Mouse (Mus musculus): ENCODE results near the gene Btnl9. TPM values are rescaled to one million over a fixed set of nuclear protein-coding genes. Genes with fewer than 3 reads are reported as not detected.

Gene Btnl9
- polyA plus RNA-seq, 1 experiment = 0.53 TPM

GRCm38 (mm10) chr11:49207495-49207894, 20.5 kb upstream of the Btnl9 start:
- H3K27ac ChIP-seq (ENCODE audit: insufficient read depth, low read depth, low read length) = no peak overlapping the region
- H3K4me3 ChIP-seq (ENCODE audit: low read depth, low read length) = no peak overlapping the region
- H3K27me3 ChIP-seq (ENCODE audit: control insufficient read depth, insufficient read depth, low read length) = no peaks in the 10 kb centered on the region
- peaks cover 2% of the 10 kb centered on the region; the same call in 1 of the 2 replicates for H3K36me3 ChIP-seq (ENCODE audit: control insufficient read depth, insufficient read depth, low read length)
- 100% methylated on average over 1 of the region's 1 CpGs for WGBS
- no peak for TF ChIP-seq POLR2A (IDR thresholded peaks at IDR 0.05; ENCODE audit: low read depth, low read length)
- TF ChIP-seq CTCF (IDR thresholded peaks at IDR 0.05; ENCODE audit: extremely low read depth, insufficient read length, insufficient replicate concordance, low read depth, low read length) = no peak
- no peaks in the 10 kb centered on the region for H3K4me1 ChIP-seq (ENCODE audit: control insufficient read depth, insufficient read depth, insufficient read length, low read length)

GRCm38 (mm10) chr11:49205080-49205590, 18.2 kb upstream of the Btnl9 start:
- Histone ChIP-seq H3K27me3 (ENCODE audit: control insufficient read depth, insufficient read depth, low read length) (no peaks in the 10 kb centered on the region), H3K4me3 (ENCODE audit: low read depth, low read length) (no peak overlapping the region), H3K36me3 (ENCODE audit: control insufficient read depth, insufficient read depth, low read length) (peaks cover 2% of the 10 kb centered on the region; the same call in 1 of the 2 replicates), H3K4me1 (ENCODE audit: control insufficient read depth, insufficient read depth, insufficient read length, low read length) (no peaks in the 10 kb centered on the region; the same call in 1 of the 2 replicates), H3K27ac (ENCODE audit: insufficient read depth, low read depth, low read length) (no peak overlapping the region)
- no peak for TF ChIP-seq POLR2A (IDR thresholded peaks at IDR 0.05; ENCODE audit: low read depth, low read length)
- 79% methylated on average over 6 of the region's 6 CpGs for WGBS

GRCm38 (mm10) chr11:49203771-49204497, 17.0 kb upstream of the Btnl9 start:
- under 1% methylated on average over 24 of the region's 24 CpGs for WGBS
- H3K36me3 ChIP-seq (ENCODE audit: control insufficient read depth, insufficient read depth, low read length) = peaks cover 2% of the 10 kb centered on the region; the same call in 1 of the 2 replicates
- H3K4me1 ChIP-seq (ENCODE audit: control insufficient read depth, insufficient read depth, insufficient read length, low read length) = no peaks in the 10 kb centered on the region; the same call in 1 of the 2 replicates
- no peak for TF ChIP-seq POLR2A (IDR thresholded peaks at IDR 0.05; ENCODE audit: low read depth, low read length)
- no peak for TF ChIP-seq CTCF (IDR thresholded peaks at IDR 0.05; ENCODE audit: extremely low read depth, insufficient read length, insufficient replicate concordance, low read depth, low read length)
- peak overlapping the region; percentile 99 for H3K27ac ChIP-seq (ENCODE audit: insufficient read depth, low read depth, low read length)
- H3K27me3 ChIP-seq (ENCODE audit: control insufficient read depth, insufficient read depth, low read length) = no peaks in the 10 kb centered on the region
- H3K4me3 ChIP-seq (ENCODE audit: low read depth, low read length) = peak overlapping the region; percentile 79

- Histone ChIP-seq H3K36me3 (ENCODE audit: control insufficient read depth, insufficient read depth, low read length) (peaks cover 2% of the 10 kb centered on the region; the same call in 1 of the 2 replicates), H3K27me3 (ENCODE audit: control insufficient read depth, insufficient read depth, low read length) (no peaks in the 10 kb centered on the region), H3K27ac (ENCODE audit: insufficient read depth, low read depth, low read length) (peak within 1 kb of the TSS; percentile 99), H3K4me1 (ENCODE audit: control insufficient read depth, insufficient read depth, insufficient read length, low read length) (no peaks in the 10 kb centered on the region; the same call in 1 of the 2 replicates), H3K4me3 (ENCODE audit: low read depth, low read length) (peak within 1 kb of the TSS; percentile 79)
- peak; percentile 59 for TF ChIP-seq POLR2A (IDR thresholded peaks at IDR 0.05; ENCODE audit: low read depth, low read length)
- TF ChIP-seq CTCF (IDR thresholded peaks at IDR 0.05; ENCODE audit: extremely low read depth, insufficient read length, insufficient replicate concordance, low read depth, low read length) = no peak
- 1% methylated on average over 47 of the region's 47 CpGs for WGBS
Measured at GRCm38 (mm10) chr11:49203129-49203768, 16.3 kb upstream of the Btnl9 start, which contains the start of gene Zfp62. Zfp62 (plus strand) TSS chr11:49203292.

- WGBS = 3% methylated on average over 10 of the region's 10 CpGs
- H3K4me3 ChIP-seq (ENCODE audit: low read depth, low read length) = peak overlapping the region; percentile 79
- H3K4me1 ChIP-seq (ENCODE audit: control insufficient read depth, insufficient read depth, insufficient read length, low read length) = no peaks in the 10 kb centered on the region; the same call in 1 of the 2 replicates
- peak overlapping the region; percentile 99 for H3K27ac ChIP-seq (ENCODE audit: insufficient read depth, low read depth, low read length)
- H3K27me3 ChIP-seq (ENCODE audit: control insufficient read depth, insufficient read depth, low read length) = no peaks in the 10 kb centered on the region
- H3K36me3 ChIP-seq (ENCODE audit: control insufficient read depth, insufficient read depth, low read length) = 0 out of 2 replicates have a peak, but pooled peaks cover 1% of the 10 kb centered on the region
- TF ChIP-seq POLR2A (IDR thresholded peaks at IDR 0.05; ENCODE audit: low read depth, low read length) (no peak), CTCF (IDR thresholded peaks at IDR 0.05; ENCODE audit: extremely low read depth, insufficient read length, insufficient replicate concordance, low read depth, low read length) (no peak)
Measured at GRCm38 (mm10) chr11:49202523-49203061, 15.6 kb upstream of the Btnl9 start.

- Histone ChIP-seq H3K4me3 (ENCODE audit: low read depth, low read length) (peak overlapping the region; percentile 9; the same call in 1 of the 2 replicates), H3K27me3 (ENCODE audit: control insufficient read depth, insufficient read depth, low read length) (no peaks in the 10 kb centered on the region), H3K27ac (ENCODE audit: insufficient read depth, low read depth, low read length) (peak overlapping the region; percentile 99), H3K36me3 (ENCODE audit: control insufficient read depth, insufficient read depth, low read length) (0 out of 2 replicates have a peak, but pooled peaks cover 1% of the 10 kb centered on the region), H3K4me1 (ENCODE audit: control insufficient read depth, insufficient read depth, insufficient read length, low read length) (no peaks in the 10 kb centered on the region; the same call in 1 of the 2 replicates)
- TF ChIP-seq CTCF (IDR thresholded peaks at IDR 0.05; ENCODE audit: extremely low read depth, insufficient read length, insufficient replicate concordance, low read depth, low read length) (no peak), POLR2A (IDR thresholded peaks at IDR 0.05; ENCODE audit: low read depth, low read length) (no peak)
- WGBS = 10% methylated on average over 2 of the region's 2 CpGs
Measured at GRCm38 (mm10) chr11:49202071-49202470, 15.1 kb upstream of the Btnl9 start.
